Mouse (Mus musculus) G1E (cell line): Measurements from ENCODE around the gene Mob3a. TPM values are rescaled to one million over a fixed set of nuclear protein-coding genes. Genes with fewer than 3 reads are reported as not detected.
A peak's percentile ranks its signal among the peaks of the same experiment; 100 is the strongest.

Experiments used
- ATAC-seq: 2 replicates; pipeline ENCODE4 v1.8.0; 2016; ENCODE audit warnings: mild to moderate bottlenecking; ENCODE audit not compliant: insufficient number of reproducible peaks, poor library complexity, low FRiP score, severe bottlenecking; ENCODE audit errors: extremely low read depth
- DNase-seq: peaks from one replicate; pipeline ENCODE4 v3.0.0; 2012; ENCODE audit warnings: low spot score
- H3K27me3 ChIP-seq: 2 replicates; pipeline ENCODE4 v1.6.1; 2012; ENCODE audit warnings: mild to moderate bottlenecking, low read length, inconsistent platforms; ENCODE audit not compliant: insufficient read depth
- H3K36me3 ChIP-seq: replicated peaks from 2 replicates; pipeline ENCODE3; 2012; ENCODE audit warnings: mild to moderate bottlenecking, inconsistent platforms
- H3K4me1 ChIP-seq: 2 replicates; pipeline ENCODE4 v1.6.1; 2012; ENCODE audit warnings: low read depth, low read length, inconsistent platforms, mixed read lengths; ENCODE audit not compliant: insufficient read depth
- H3K4me3 ChIP-seq: 2 replicates; pipeline ENCODE4 v1.5.1; 2012; ENCODE audit warnings: low read depth, mild to moderate bottlenecking, inconsistent platforms, low read length, moderate library complexity, mixed read lengths
- H3K9me3 ChIP-seq: replicated peaks from 2 replicates; pipeline ENCODE4 v1.6.1; 2012; ENCODE audit warnings: inconsistent platforms
- CTCF ChIP-seq: IDR thresholded peaks from 2 replicates; pipeline ENCODE4 v1.5.1; 2012; ENCODE audit warnings: low read depth, low read length, inconsistent platforms, mixed read lengths
- GATA1 ChIP-seq: IDR thresholded peaks from 2 replicates; pipeline ENCODE4 v1.6.1; 2012; ENCODE audit warnings: borderline replicate concordance, low read length, inconsistent platforms, mixed read lengths
- GATA2 ChIP-seq: IDR thresholded peaks from 2 replicates; pipeline ENCODE4 v1.6.1; 2012; ENCODE audit warnings: low read depth, low read length, inconsistent platforms, borderline replicate concordance
- POLR2AphosphoS5 ChIP-seq: IDR thresholded peaks from 2 replicates; pipeline ENCODE4 v1.6.1; 2012; ENCODE audit warnings: low read depth, low read length, inconsistent platforms; ENCODE audit not compliant: insufficient replicate concordance
- TAL1 ChIP-seq: conservative IDR thresholded peaks from 2 replicates; pipeline ENCODE4 v1.6.1; 2012; ENCODE audit warnings: low read depth, low read length, inconsistent platforms, mixed read lengths
- polyA plus RNA-seq: library from polyadenylated mRNA; stranded (reverse); fragments of >175 nt; gene quantifications from 2 replicates; pipeline ENCODE4 v1.2.3, GENCODE M21; 2012
- total RNA-seq, 2 experiments: library from RNA; stranded (forward) in 1 of 2; stranded (reverse) in 1 of 2; fragments of 200-1000 nt in 1 of 2; fragments of >200 nt in 1 of 2; fragmentation: Nextera tagmentation in 1 of 2; gene quantifications; 2 replicates each; pipeline ENCODE4 v1.2.3; 2014 to 2017

The Mob3a gene
- total and polyA plus RNA-seq, 3 experiments, result 52.8 to 54.2 (median 53.8) TPM

DNA sequence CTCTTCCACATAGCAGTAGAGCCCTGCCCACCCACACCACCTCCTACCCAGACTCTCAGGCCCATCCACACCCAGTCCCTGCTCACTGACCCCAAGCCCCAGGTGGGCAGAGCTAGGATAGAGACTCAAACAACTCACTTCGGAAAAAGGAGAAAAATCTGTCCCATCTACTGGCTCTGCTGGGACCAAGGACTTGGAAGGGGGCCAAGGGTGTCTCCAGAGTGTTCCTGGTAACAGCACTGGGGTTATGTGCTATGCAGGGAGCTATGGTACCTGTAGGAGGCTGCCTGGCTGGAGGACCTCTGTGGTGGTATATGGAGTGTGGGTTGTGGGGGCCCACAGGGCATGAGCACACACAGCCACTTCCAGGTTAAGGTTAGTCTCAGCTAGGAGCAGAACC, 15.5 kb upstream of the Mob3a start:
- no peak for ATAC-seq
- H3K9me3 ChIP-seq, result no peaks in the 10 kb centered on the region
- peaks cover 10% of the 10 kb centered on the region for H3K4me1 ChIP-seq
- TF ChIP-seq GATA2 (no peak), CTCF (no peak), GATA1 (no peak), TAL1 (no peak), POLR2AphosphoS5 (no peak)
- H3K27me3 ChIP-seq, result no peaks in the 10 kb centered on the region; the same call in 1 of the 2 replicates
- DNase-seq, result no peak
- H3K36me3 ChIP-seq, result peaks cover 99% of the 10 kb centered on the region
- H3K4me3 ChIP-seq, result no peak overlapping the region

DNA sequence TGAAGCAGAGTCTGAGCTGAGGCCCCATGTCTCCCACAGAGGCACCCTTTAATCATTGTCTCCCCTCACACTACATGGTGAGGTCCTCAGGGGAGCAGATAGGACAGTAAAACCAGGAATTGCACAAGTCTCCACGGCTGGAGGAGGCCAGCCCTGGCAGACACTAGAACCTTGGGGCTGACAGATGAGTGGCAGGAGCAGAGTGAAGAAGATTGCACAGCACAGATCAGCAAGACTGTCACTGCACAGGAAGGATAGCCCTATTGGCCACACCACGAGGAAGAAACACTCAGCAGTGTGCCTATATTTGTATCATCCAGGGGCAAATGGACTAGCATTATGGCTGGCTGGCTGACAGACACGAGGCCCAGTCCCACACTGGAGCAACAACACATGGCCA, 9.1 kb upstream of the Mob3a start:
- ATAC-seq (no peak), DNase-seq (no peak)
- no peak for TF ChIP-seq GATA2
- no peak for TF ChIP-seq TAL1
- no peak for TF ChIP-seq POLR2AphosphoS5
- no peak for TF ChIP-seq CTCF
- no peak for TF ChIP-seq GATA1

DNA sequence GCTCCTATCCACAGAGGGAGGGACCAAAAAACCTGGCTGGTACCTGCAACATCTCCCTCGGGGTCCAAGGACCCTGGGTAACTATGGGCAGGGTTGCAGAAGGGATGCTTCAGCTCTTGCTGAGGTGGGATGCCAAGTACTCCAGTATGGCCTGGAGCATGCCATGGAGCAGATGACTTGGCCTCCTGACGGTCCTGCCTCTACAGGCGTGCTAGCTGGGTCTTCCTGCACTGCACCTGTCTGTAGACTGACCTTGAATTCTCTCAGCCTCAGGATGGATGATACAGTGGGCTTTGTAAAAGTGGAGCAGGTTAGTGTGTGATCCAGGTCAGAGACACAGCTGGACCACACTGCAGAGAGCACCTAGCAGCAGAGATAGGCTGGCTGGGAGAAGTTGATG, 3.7 kb upstream of the Mob3a start:
- ATAC-seq (no peak), DNase-seq (no peak)
- H3K4me3 ChIP-seq, result no peak overlapping the region
- H3K27me3 ChIP-seq, result no peaks in the 10 kb centered on the region
- H3K4me1 ChIP-seq, result peaks cover 46% of the 10 kb centered on the region
- H3K9me3 ChIP-seq, result no peaks in the 10 kb centered on the region
- no peak for TF ChIP-seq GATA2
- TF ChIP-seq TAL1, result no peak
- TF ChIP-seq POLR2AphosphoS5, result no peak
- no peak for TF ChIP-seq GATA1
- no peak for TF ChIP-seq CTCF
- H3K36me3 ChIP-seq, result peaks cover 71% of the 10 kb centered on the region

More for the DNA sequence above, 9.1 kb upstream of the Mob3a start:
- Histone ChIP-seq H3K36me3 (peaks cover 100% of the 10 kb centered on the region), H3K27me3 (no peaks in the 10 kb centered on the region), H3K9me3 (no peaks in the 10 kb centered on the region), H3K4me1 (peaks cover 14% of the 10 kb centered on the region), H3K4me3 (no peak overlapping the region)

DNA sequence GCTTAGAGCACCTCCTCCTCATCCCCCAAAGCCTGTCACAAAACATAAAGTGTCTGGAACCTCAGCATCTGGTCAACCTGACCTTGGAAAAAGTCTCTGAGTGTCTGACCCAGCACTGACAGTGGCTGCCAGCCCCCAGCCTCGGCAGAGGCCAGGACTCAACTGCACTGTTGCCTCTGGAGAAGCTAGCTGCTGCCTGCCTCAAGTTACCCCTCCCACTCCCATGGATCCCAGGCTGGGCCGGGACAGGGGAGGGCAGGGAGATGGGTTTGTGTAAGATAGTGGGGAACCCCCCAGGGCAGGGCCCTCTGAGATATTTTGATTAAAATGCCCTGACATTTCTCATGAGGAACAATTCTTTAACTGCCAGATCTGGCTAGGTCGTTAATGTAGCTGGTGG, 3.3 kb upstream of the Mob3a start:
- Histone ChIP-seq H3K9me3 (no peaks in the 10 kb centered on the region), H3K4me1 (peaks cover 50% of the 10 kb centered on the region), H3K36me3 (peaks cover 67% of the 10 kb centered on the region), H3K27me3 (no peaks in the 10 kb centered on the region), H3K4me3 (no peak overlapping the region)
- DNase-seq, result no peak
- no peak for TF ChIP-seq GATA1
- TF ChIP-seq CTCF, result no peak
- TF ChIP-seq TAL1, result no peak
- TF ChIP-seq POLR2AphosphoS5, result no peak
- TF ChIP-seq GATA2, result no peak
- ATAC-seq, result no peak

DNA sequence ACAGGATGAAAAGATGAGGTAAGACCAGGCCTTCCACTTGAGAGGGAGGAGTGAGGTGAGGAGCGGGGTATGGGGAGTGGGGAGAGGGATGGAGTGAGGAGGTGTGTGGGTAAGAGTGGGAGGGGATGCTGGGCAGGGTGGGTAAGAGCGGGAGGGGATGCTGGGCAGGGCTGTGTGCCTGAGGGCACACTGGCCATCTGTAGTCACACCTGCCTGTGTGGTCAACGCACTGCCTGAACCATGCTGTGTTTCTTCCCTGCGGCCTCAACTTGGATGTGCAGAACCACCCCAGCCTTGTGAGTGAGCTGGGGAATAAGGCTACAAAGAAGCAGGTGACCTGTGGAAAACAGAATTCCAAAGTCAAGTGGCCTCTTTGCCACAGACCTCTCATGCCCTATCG, 2.6 kb upstream of the Mob3a start:
- Histone ChIP-seq H3K27me3 (no peaks in the 10 kb centered on the region), H3K36me3 (peaks cover 66% of the 10 kb centered on the region), H3K9me3 (no peaks in the 10 kb centered on the region), H3K4me3 (no peak overlapping the region), H3K4me1 (peaks cover 57% of the 10 kb centered on the region)
- ATAC-seq (no peak), DNase-seq (no peak)
- TF ChIP-seq CTCF (no peak), TAL1 (no peak), GATA2 (no peak), POLR2AphosphoS5 (no peak), GATA1 (no peak)

DNA sequence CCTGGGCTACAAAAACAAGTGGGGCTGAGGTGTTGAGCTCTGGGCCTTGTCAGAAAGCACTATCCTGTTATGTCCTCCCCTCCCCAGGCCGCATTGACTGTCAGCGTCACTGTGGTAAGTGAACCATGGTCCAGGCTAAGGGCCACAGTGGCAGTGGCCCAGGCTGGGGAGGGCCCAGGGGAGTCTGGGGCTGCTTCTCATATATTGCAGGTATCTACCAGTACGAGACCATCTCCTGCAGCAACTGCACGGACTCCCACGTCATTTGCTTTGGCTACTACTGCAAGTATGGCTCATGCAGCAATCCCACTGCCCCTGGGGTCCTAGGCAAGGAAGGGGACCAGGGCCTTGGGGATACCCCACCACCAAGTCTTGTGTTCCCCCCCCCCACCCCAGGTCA, 1.9 kb upstream of the Mob3a start:
- no peak for ATAC-seq
- Histone ChIP-seq H3K4me3 (peak overlapping the region; percentile 75; the same call in 1 of the 2 replicates), H3K27me3 (no peaks in the 10 kb centered on the region), H3K4me1 (peaks cover 64% of the 10 kb centered on the region), H3K36me3 (peaks cover 65% of the 10 kb centered on the region), H3K9me3 (no peaks in the 10 kb centered on the region)
- no peak for DNase-seq
- no peak for TF ChIP-seq GATA2
- TF ChIP-seq CTCF, result no peak
- no peak for TF ChIP-seq GATA1
- TF ChIP-seq TAL1, result no peak
- no peak for TF ChIP-seq POLR2AphosphoS5
